Mouse (Mus musculus): ENCODE measurements at regions not wholly inside any gene's neighbourhood (a gene's known extent, or its start where the extent isn't known, plus 50 kb on each side); places are given as distances from the start of the nearest gene placed in this dataset.

- Histone ChIP-seq H3K27me3 (no peaks in the 10 kb centered on the region), H3K4me1 (peaks cover 4% of the 10 kb centered on the region; the same call in 1 of the 2 replicates), H3K4me3 (no peak overlapping the region), H3K9me3 (replicated peaks) (no peaks in the 10 kb centered on the region), H3K27ac (no peak overlapping the region), H3K9ac (no peak overlapping the region), H3K36me3 (ENCODE audit: poor library complexity, severe bottlenecking) (no peaks in the 10 kb centered on the region), H3K4me2 (no peak overlapping the region)
- WGBS = 83% methylated on average over 5 of the region's 5 CpGs
- ATAC-seq = no peak
These were observed 489.9 kb downstream of the D3Ertd751e start for GRCm38 (mm10) chr3:42232268-42232667.

GRCm38 (mm10) chr3:42233756-42234155 is 491.3 kb downstream of the D3Ertd751e start:
- WGBS = 62% methylated on average over 3 of the region's 3 CpGs

GRCm38 (mm10) chr3:42235515-42235914 is 493.1 kb downstream of the D3Ertd751e start:
- Histone ChIP-seq H3K27ac (no peak overlapping the region), H3K4me1 (no peaks in the 10 kb centered on the region), H3K4me3 (no peak overlapping the region), H3K4me2 (no peak overlapping the region), H3K36me3 (ENCODE audit: poor library complexity, severe bottlenecking) (no peaks in the 10 kb centered on the region), H3K9ac (no peak overlapping the region), H3K9me3 (replicated peaks) (no peaks in the 10 kb centered on the region), H3K27me3 (no peaks in the 10 kb centered on the region)
- 64% methylated on average over 1 of the region's 1 CpGs for WGBS
- ATAC-seq = no peak

More at GRCm38 (mm10) chr3:42233756-42234155, 491.3 kb downstream of the D3Ertd751e start:
- H3K4me1 ChIP-seq = no peaks in the 10 kb centered on the region
- no peak overlapping the region for H3K4me2 ChIP-seq
- H3K27ac ChIP-seq = no peak overlapping the region
- H3K4me3 ChIP-seq = no peak overlapping the region
- no peaks in the 10 kb centered on the region for H3K27me3 ChIP-seq
- no peaks in the 10 kb centered on the region for H3K9me3 ChIP-seq (replicated peaks)
- no peak for ATAC-seq
- no peak overlapping the region for H3K9ac ChIP-seq
- no peaks in the 10 kb centered on the region for H3K36me3 ChIP-seq (ENCODE audit: poor library complexity, severe bottlenecking)
